Mouse (Mus musculus) spleen, adult 12 weeks (tissue): ENCODE results near the gene Nemp1.
A peak's percentile ranks its signal among the peaks of the same experiment; 100 is the strongest.

ENCODE experiments used
- DNase-seq: peaks from one replicate; pipeline ENCODE4 v3.0.0; 2022; ENCODE audit warnings: low spot score

The Nemp1 gene

DNA sequence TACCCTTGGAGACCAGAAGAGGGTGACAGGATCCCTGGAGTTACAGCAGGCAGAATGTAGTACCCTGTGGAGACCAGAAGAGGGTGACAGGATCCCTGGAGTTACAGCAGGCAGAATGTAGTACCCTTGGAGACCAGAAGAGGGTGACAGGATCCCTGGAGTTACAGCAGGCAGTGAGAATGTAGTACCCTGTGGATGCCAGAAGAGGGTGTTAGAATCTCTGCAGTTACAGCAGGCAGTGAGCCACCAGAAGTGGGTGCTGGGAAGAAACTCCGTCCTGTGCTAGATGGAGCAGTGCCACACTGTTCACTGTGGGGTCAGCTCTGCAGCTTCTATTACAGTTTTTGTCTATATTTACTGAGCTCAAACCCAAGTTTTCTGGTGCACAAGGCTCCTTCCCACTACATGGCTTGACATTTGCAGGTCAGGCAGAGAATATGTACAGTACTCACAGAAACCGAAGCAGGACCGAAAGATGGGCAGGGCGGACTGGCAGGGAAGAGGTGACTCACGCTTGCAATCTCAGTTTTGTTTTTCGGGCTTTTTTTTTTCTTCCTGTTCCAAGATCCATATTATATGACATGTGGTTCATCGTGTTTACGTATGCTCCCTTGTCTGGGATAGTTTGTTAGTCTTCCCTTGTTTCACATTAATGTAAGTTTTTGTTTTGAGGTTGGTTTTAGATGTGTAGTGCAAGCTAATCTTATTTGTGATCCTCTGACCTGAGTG is 8.3 kb downstream of the Nemp1 start:
- DNase-seq = peak; percentile 68

DNA sequence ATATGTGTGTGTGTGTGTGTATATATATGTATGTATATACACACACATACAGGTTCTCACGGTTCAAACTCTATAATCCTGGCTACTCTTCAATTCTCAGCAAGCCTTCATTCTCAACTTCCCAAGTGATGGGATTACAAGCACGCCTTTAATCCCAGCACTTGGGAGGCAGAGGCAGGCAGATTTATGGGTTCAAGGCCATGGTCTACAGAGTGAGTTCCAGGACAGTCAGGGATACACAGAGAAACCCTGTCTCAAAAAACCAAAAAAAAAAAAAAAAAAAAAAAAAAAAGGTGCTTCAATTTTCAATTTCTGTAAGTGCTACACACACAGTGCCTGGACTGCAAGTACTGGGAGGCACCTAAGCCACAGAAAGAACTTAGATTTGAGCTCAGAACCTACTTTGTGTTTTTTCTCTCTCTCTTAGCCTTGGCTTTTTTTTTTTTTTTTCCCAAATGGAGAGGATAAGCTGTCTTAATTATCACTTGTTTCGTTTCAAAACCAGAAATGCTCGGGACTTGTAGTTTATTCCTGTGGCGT is 9.2 kb downstream of the Nemp1 start:
- no peak for DNase-seq

DNA sequence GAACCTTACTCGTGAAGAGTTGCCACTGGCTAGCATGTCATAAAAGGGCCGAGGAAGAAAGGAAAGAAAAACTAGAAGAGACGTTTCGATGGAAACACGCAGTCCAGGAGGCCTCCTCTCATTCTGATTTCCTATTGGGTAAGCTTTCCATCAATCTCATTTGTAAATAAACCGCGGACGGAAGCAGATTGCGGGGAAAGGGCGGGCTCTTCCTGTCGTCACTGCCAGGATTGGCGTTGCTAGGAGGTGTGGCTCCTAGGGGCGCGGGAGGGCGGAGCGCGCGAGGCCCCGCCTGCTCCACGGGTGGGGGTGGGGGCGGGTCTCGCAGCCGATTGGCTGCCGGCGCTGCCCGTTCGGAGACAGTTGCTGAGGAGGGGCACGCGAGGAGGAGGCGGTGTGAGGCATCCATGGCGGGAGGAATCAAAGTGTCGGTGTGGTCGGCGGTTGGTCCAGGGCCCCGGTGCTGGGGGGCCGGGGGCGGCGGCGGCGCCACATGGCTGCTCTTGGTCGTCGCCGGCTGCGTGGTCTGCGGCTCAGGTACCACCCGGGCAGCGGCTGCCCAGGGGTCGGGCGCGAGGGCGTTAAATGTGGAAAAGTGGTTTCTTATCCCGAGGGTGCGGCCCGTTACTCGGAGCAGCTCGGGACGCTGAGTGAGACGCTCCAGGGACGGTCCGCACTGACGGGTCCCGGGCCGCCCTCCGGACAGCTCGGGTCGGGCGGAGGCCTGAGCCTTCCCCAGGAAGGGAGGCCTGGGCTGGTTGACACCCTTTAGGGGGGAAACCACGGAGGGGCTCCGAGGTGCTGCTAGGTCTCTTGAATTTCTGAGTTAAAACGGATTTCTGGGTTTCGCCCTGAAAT is 10.2 kb downstream of the Nemp1 start:
- peak; percentile 80 for DNase-seq

DNA sequence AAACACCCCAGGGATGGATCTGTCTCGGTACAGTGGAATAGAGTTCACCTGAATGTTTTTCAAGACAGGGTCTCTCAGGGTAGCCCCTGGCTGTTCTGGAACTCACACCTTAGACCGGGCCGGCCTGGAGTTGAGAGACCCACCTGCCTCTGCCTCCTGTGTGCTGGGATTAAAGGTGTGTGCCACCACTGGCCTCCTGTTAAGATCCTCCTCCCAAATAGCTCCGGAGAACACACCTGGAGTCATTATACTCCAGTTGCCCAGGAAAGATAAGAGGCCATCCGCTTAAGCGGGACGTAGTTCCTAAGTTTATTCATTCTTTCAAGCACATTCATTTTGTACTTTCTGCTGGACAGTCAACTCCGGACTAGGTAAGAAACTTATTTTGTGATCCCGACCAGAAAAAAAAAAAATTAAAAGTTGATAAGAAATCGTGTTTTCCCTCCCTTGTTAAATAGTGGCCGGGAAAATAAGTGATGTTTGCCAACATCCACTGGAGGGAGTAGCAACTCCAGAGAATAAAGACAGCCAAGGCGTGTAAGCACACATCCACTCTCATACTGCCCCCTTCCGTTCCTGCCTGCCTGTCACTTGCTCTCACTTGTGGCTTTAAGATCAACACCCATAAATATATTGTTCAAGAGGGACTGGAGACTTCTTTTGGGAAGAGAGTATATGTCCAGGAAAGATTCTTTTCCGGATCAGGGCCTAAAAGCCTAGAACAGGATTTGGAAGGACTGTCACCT is 11.1 kb downstream of the Nemp1 start:
- peak; percentile 61 for DNase-seq

DNA sequence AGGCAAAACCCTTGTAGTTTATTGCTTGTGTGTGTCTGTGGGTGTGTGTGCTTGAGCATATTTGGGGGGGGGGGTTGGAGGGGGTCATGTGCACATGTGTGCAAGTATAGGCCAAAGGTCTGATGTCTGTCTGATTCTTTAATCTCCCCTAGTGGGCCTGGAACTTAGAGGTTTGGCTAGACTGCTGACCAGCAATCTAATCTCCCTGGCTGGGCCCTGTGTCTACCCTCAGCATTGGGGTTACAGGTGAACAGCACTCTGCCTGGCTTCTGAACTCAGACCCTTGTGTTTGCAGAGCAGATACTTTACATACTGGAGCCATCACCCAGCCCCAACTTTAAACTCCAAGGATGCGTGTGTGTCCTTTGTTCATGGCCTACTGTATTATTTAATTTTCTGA is 12.5 kb downstream of the Nemp1 start:
- DNase-seq = no peak

DNA sequence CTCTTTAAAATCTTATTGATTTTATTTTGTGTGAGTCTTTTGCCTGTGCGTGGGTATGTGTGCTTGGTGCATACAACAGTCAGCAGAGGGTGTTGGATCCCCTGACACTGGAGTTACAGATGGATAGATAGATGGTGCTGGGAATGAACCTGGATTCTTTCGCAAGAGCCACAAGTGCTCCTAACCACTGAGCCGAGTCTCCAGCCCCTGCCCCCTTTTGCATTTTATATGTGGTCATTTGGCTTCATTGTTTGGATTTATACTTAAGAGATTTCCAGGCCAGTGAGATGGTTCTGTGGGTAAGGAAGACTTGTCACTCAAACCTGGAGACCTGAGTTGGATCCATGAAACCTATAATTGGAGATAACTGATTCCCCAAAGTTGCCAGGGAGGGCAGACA is 13.2 kb downstream of the Nemp1 start:
- DNase-seq = no peak

DNA sequence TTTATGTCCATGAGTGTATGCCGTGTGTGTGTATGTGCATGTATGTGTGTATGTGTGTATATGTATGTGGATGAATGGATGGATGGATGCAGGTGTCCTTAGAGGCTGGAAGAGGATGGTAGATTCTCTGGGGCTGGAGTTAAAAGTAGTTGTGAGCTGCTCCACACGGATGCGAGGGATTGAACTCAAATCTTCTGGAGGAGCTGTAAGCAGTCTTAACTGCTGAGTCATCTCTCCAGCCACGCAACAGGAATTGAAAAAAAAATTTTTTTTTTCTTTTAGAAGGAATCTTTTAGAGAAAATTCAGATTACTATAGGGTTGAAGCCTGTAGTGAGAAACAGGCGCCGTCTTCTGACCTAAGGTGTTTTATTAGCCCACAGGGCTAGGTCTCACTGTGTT is 16.2 kb downstream of the Nemp1 start:
- DNase-seq = no peak

DNA sequence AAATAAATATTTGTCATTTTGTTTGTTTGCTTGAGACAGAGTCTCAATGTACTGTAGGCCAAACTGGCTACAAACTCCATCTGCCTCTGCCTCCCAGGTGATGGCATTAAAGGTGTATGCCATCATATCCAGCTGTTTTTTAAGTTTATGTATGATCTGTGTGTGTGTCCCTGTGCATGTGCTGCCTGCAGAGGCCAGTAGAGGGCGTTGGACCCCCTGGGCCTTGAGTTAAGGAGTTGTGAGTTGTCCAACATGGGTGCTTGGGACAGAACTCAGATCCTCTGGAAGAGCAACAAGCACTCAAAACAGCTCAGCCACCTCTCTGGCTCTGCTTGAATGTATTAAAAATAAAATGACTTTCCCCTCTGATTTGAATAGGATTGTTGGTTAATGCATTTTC is 24.4 kb downstream of the Nemp1 start:
- no peak for DNase-seq

DNA sequence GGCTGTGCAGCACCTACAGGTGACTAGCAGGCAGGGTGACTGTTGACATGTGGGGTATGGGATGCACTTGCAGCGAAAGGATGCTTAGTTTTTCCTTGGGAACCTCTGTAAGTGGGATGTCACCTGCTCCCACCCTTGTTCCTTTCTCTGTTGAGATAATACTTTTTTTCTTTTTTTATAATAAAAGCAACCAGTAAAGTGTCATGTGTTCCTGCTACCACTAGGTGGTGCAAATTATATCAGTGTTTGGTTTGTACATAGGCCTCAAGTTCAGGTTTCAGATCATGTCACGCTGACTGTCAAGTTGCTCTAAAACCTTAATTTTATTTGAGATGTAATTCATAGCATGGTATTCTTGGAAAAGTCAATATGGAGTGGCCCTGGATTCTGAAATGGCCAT is 27.9 kb downstream of the Nemp1 start:
- DNase-seq = no peak

DNA sequence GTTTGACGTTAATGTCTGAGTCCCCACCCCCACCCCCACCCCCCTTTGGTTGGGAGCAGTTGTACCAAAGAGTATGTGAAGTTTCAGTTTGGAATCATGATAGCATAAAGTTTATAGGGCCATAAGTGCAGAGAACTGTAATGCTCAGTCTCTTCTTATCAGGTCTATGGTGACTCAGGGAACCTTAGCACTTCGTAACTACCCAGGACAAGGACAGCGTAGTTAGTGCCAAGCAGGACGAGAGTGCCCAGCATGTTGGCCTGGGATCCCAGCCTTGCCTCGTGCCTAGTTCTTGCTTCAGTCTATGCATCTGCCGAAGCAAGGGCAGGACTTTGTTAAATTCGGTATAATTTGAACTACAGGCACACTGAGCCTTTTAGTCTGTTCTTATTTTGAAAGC is 29.1 kb downstream of the Nemp1 start:
- DNase-seq = no peak

DNA sequence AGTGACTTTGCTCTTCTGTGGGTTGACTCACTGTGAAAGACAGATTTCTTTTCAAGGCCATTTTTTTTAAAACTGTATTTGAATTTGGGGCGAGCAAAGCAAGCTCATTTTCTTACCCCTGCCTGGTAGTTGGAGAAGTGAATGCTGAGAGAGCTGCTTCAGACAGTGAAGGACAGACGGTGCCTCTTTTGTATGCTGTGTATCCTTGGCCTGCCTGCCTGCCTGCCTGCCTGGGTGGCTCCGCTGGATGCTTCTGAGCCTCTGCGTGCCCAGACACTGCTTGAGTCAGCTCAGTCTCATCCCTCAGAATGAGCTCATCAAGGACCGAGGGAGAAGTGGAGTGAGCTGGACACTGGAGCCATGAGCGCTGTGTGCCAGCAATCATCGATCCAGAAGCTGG is 32.3 kb downstream of the Nemp1 start:
- DNase-seq = no peak

DNA sequence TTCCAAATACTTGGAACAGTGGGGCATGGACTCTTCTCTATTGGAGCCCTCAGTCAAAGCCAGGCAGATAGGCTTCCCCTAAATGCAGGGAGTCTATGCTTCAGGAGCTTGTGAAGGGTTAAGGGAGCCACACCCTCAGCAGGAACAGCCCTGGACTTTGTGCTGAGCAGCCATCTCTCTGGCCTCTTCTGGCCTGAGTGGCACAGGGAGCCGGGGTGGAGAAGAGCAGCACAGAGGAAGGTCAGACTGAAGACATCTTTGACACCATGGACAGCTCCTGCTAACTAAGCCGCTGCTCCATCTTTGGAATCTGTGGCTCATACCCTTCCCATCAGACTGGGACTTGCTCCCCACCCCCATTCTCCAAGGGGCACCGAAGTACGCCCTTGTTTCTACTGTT is 36.6 kb downstream of the Nemp1 start:
- no peak for DNase-seq

DNA sequence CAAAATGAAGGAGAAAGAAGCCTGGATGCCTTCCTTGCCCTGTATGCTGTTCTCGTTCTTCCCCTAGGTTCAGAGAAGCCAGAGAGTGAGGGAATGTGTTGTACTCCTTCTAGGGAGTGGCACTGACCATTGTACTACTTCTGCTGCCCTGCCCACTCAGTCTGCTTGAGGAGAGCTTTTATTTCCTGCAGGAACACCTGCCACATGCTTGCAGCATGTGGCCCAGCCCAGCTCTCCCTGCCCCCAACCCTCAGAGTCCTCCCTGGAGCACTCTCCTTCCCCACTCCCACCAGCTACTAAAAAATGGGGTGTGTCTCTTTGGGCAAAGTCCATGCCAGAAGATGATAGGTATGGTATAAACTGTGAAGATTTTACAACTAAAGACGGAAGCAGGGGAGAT is 37.6 kb downstream of the Nemp1 start:
- DNase-seq = no peak

DNA sequence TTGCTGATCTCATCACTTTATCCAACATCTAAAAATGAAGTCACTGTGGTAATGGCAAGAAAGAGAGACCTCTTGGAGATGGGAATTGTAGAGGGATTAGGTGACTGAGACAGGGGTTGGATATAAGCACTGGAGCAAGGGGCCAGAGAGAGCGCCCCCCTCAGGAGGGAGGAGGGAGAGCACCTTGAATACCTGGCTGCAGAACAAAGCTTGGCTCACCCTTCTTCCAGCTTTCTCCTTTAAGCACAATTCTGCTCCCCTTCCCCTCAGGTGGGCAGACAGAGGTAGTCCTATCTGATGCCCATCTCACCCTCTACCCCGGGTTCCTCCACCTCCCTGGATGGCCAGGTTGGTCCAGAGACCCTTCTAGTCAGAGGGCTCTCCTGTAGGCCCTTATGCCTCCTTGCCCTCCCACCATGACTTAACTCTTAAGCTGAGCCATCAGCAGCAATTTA is 38.1 kb downstream of the Nemp1 start, which contains the start of gene Myo1a:
TSS of gene Myo1a (plus strand) at position 405 of the 455 bp plus-strand sequence.
- DNase-seq = no peak

DNA sequence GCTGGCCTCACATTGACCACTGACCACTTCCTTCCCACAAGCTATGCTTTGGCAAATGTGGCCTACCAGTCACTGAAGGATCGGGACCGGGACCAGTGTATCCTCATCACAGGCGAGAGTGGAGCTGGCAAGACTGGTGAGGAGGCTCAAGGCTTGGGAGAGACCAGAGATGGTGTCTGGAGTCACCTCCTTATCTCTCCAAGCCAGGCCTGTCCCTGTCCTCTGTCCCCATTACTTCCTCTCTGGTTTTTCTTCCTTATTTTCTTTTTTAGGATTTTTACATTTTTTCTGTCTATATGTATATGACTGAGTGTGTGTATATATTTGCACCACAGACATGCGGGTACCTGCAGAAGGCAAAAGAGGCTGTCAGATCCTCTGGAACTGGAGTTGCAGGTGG is 39.1 kb downstream of the Nemp1 start:
- DNase-seq = no peak

DNA sequence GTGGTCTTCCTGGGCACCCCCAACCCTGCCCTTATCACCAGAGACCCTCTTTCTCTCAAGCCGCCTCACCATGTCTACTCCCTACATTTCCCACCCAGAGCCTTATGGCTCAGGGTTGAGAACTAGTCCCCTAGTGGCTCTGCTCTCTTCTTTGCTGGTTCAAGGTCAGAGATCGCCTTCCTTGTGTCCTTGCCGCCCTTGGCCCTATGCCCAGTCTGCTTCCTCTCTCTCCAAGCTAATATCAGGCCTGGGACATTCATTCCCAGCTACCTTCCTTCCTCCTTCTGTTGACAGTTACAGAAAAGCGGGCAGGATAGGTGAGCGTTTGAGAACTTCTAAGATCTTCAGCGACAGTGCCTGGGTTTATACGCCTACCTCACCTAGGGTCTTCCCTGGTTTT is 41.0 kb downstream of the Nemp1 start:
- DNase-seq = no peak

DNA sequence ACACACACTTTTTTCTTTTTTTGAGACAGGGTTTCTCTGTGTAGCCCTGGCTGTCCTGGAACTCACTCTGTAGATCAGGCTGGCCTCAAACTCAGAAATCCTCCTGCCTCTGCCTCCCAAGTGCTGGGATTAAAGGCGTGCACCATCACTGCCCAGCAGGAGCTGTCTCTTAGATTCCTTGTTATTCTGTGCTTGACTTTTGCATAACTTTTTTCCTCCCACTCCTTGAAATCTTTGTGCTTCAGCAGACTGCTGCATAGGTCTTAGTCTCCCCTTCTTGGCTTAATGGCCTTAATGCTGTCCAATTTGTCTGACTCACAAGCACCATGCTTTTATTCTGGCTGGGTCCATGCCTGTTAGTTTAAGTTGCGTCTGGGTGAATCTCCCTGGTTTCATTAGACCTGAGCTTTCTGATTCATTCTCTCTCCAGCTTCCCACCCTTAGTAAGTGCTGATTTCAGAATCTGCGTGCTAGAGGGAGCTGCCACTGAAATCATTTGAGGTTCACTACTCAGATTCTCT is 42.2 kb downstream of the Nemp1 start:
- no peak for DNase-seq

DNA sequence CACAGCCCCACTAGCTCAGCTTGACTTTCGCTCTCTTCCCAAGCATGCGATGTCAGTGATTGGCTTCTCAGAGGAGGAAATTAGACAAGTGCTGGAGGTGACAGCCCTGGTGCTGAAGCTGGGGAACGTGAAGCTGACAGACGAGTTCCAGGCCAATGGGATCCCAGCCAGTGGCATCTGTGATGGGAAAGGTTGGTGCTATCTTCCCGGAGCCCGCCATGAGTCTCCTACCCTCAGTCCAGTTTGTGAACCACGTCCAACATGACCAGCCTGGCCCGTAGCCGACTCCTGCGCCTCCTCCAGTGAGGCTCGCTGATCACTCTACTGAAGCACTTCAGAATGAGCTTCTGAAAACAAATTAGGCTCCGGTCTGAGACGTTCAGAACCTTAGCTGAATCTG is 43.6 kb downstream of the Nemp1 start:
- DNase-seq = no peak

DNA sequence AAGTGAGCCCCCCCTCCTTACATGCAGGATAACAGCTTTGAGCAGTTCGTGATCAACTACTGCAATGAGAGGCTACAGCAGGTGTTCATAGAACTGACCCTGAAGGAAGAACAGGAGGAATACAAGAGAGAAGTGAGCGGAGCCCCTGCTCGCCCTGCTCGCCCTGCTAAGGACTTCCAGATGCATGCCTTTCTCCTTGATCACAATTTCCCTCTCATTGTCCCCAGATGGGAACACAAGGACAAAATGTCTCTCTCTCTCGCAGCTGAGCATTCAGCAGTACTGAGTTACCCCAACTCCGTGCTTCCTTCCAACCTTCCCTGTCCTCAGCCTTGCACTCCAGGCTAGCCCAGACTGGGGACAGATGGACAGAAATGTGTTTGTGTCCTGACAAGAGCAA is 46.0 kb downstream of the Nemp1 start:
- no peak for DNase-seq

DNA sequence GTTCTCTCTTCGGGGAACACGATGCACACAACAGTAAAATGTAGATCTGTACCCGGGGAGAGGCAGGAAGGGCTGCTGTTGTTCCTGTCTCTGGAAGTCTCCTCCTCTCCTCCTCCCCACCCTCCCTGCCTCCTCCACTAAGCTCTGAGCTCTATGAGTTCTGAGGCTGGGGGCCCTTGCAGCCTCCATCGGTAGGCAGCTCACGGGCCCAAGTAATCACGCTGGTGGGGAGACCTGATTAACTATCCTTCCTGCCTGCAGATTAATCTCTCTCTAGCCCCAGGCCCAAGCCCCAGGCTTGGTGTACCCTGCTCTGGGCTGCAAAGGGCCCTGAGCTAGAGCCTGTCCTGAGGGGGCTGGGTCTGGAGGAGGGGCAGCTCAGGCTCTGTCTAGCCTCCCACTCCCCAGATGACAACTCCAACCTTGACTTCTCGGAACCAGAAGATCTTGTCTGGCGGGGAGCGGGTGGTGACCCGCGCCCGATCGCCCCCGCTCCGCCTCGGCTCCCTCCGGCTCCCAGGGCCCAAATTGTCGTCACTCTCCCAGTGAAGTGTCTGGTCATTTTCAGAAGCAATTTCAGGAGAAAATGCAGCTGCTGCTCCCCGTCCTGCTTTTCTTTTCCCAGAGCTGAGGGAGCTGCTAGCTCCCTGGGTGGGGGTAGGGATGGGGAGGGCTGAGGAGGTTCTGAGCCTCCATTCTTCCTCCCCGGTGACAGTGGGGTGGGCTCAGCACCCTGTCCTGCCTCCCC is 55.1 kb downstream of the Nemp1 start:
- DNase-seq = no peak

DNA sequence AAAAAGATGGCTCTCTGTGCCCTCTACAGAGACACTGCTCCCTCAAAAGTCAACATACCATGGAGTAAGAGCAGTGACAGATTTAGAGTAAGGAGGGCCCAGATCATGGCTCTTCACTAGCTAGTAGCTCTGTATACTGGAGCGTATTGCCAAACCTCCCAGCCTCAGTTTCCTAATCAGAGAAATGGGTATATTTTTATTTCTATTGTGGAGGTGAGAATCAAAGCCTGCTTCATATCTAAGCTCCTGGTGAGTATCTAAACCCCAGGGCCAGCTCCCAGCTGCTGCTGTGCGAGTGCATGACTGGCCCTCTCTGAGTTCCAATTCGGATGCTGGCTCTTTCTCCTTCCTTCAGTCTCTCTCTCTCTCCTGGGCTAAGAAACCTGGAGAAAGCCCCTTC is 57.5 kb downstream of the Nemp1 start, which contains the start of gene Tac2:
TSS of gene Tac2 (plus strand) at position 301 of the 400 bp plus-strand sequence.
- DNase-seq = no peak
